Mouse (Mus musculus): Measurements from ENCODE around the gene Cuedc2. TPM values are rescaled to one million over a fixed set of nuclear protein-coding genes. Genes with fewer than 3 reads are reported as not detected.

The Cuedc2 gene
- total RNA-seq, 1 experiment = 75.1 TPM

GRCm38 (mm10) chr19:46290535-46291105, 47.9 kb downstream of the Cuedc2 start:
- H3K9ac ChIP-seq (ENCODE audit: insufficient read depth, low read depth, low read length, poor library complexity, severe bottlenecking) = no peak overlapping the region
- in situ Hi-C loops (cut with MboI; ENCODE audit: low sequenced_read_pairs in 2 of 2, unreplicated experiment in 2 of 2) = no loop called here

GRCm38 (mm10) chr19:46287566-46287965, 50.9 kb downstream of the Cuedc2 start:
- H3K9ac ChIP-seq (ENCODE audit: insufficient read depth, low read depth, low read length, poor library complexity, severe bottlenecking) = no peak overlapping the region
- H3K27ac ChIP-seq (ENCODE audit: insufficient read depth, low read depth, low read length, poor library complexity, severe bottlenecking) = no peak overlapping the region
- H3K9me3 ChIP-seq (ENCODE audit: control insufficient read depth, insufficient read depth, low read depth, low read length) = no peaks in the 10 kb centered on the region
- H3K36me3 ChIP-seq (ENCODE audit: control insufficient read depth, insufficient read depth, low read length, poor library complexity, severe bottlenecking) = peaks cover 15% of the 10 kb centered on the region; the same call in 1 of the 2 replicates
- TF ChIP-seq ZC3H11A (IDR thresholded peaks at IDR 0.05; ENCODE audit: borderline replicate concordance, low read depth, low read length) (no peak), CHD2 (IDR thresholded peaks at IDR 0.05; ENCODE audit: low read depth, low read length) (no peak), ZNF384 (IDR thresholded peaks at IDR 0.05; ENCODE audit: low read depth, low read length) (no peak), MAFK (IDR thresholded peaks at IDR 0.05; ENCODE audit: insufficient read depth, low read depth, low read length) (no peak), HCFC1 (IDR thresholded peaks at IDR 0.05; ENCODE audit: borderline replicate concordance, insufficient read depth, low read length) (no peak)
- DNase-seq (ENCODE audit: low read depth, low spot score) = no peak
- in situ Hi-C loops (cut with MboI; ENCODE audit: low sequenced_read_pairs in 2 of 2, unreplicated experiment in 2 of 2) = no loop called here
- no peak overlapping the region for H3K4me3 ChIP-seq (ENCODE audit: insufficient read depth in 1 of 2, low read depth in 1 of 2, low read length in 2 of 2, poor library complexity in 1 of 2, severe bottlenecking in 1 of 2)
- peaks cover 0 to 5% of the 10 kb centered on the region in 2 experiments; a peak in 1 of 4 replicates for H3K4me1 ChIP-seq (ENCODE audit: control insufficient read depth in 2 of 2, insufficient read depth in 2 of 2, low read length in 2 of 2, poor library complexity in 1 of 2)

More at GRCm38 (mm10) chr19:46290535-46291105, 47.9 kb downstream of the Cuedc2 start:
- no peaks in the 10 kb centered on the region for H3K36me3 ChIP-seq (ENCODE audit: control insufficient read depth, insufficient read depth, low read length, poor library complexity, severe bottlenecking)
- no peaks in the 10 kb centered on the region for H3K9me3 ChIP-seq (ENCODE audit: control insufficient read depth, insufficient read depth, low read depth, low read length)
- DNase-seq (ENCODE audit: low read depth, low spot score) = no peak
- H3K4me3 ChIP-seq (ENCODE audit: insufficient read depth in 1 of 2, low read depth in 1 of 2, low read length in 2 of 2, poor library complexity in 1 of 2, severe bottlenecking in 1 of 2) = no peak overlapping the region
- H3K27ac ChIP-seq (ENCODE audit: insufficient read depth, low read depth, low read length, poor library complexity, severe bottlenecking) = no peak overlapping the region
- 0 out of 4 replicates have a peak, but pooled peaks cover 0 to 2% of the 10 kb centered on the region in 2 experiments for H3K4me1 ChIP-seq (ENCODE audit: control insufficient read depth in 2 of 2, insufficient read depth in 2 of 2, low read length in 2 of 2, poor library complexity in 1 of 2)
- TF ChIP-seq MAFK (IDR thresholded peaks at IDR 0.05; ENCODE audit: insufficient read depth, low read depth, low read length) (no peak), HCFC1 (IDR thresholded peaks at IDR 0.05; ENCODE audit: borderline replicate concordance, insufficient read depth, low read length) (no peak), ZNF384 (IDR thresholded peaks at IDR 0.05; ENCODE audit: low read depth, low read length) (no peak), ZC3H11A (IDR thresholded peaks at IDR 0.05; ENCODE audit: borderline replicate concordance, low read depth, low read length) (no peak), CHD2 (IDR thresholded peaks at IDR 0.05; ENCODE audit: low read depth, low read length) (peak; percentile 98)

GRCm38 (mm10) chr19:46286926-46287325, 51.6 kb downstream of the Cuedc2 start:
- no peak overlapping the region for H3K4me3 ChIP-seq (ENCODE audit: insufficient read depth in 1 of 2, low read depth in 1 of 2, low read length in 2 of 2, poor library complexity in 1 of 2, severe bottlenecking in 1 of 2)
- in situ Hi-C loops (cut with MboI; ENCODE audit: low sequenced_read_pairs in 2 of 2, unreplicated experiment in 2 of 2) = no loop called here

GRCm38 (mm10) chr19:46286047-46286446, 52.5 kb downstream of the Cuedc2 start:
- Histone ChIP-seq H3K27ac (ENCODE audit: insufficient read depth, low read depth, low read length, poor library complexity, severe bottlenecking) (no peak overlapping the region), H3K9ac (ENCODE audit: insufficient read depth, low read depth, low read length, poor library complexity, severe bottlenecking) (no peak overlapping the region), H3K36me3 (ENCODE audit: control insufficient read depth, insufficient read depth, low read length, poor library complexity, severe bottlenecking) (peaks cover 15% of the 10 kb centered on the region; the same call in 1 of the 2 replicates), H3K4me1 (ENCODE audit: control insufficient read depth in 2 of 2, insufficient read depth in 2 of 2, low read length in 2 of 2, poor library complexity in 1 of 2) (peaks cover 0 to 5% of the 10 kb centered on the region in 2 experiments; a peak in 1 of 4 replicates), H3K9me3 (ENCODE audit: control insufficient read depth, insufficient read depth, low read depth, low read length) (no peaks in the 10 kb centered on the region), H3K4me3 (ENCODE audit: insufficient read depth in 1 of 2, low read depth in 1 of 2, low read length in 2 of 2, poor library complexity in 1 of 2, severe bottlenecking in 1 of 2) (no peak overlapping the region)
- TF ChIP-seq CHD2 (IDR thresholded peaks at IDR 0.05; ENCODE audit: low read depth, low read length) (no peak), ZNF384 (IDR thresholded peaks at IDR 0.05; ENCODE audit: low read depth, low read length) (no peak), HCFC1 (IDR thresholded peaks at IDR 0.05; ENCODE audit: borderline replicate concordance, insufficient read depth, low read length) (no peak), MAFK (IDR thresholded peaks at IDR 0.05; ENCODE audit: insufficient read depth, low read depth, low read length) (no peak), ZC3H11A (IDR thresholded peaks at IDR 0.05; ENCODE audit: borderline replicate concordance, low read depth, low read length) (no peak)
- no peak for DNase-seq (ENCODE audit: low read depth, low spot score)
- in situ Hi-C loops (cut with MboI; ENCODE audit: low sequenced_read_pairs in 2 of 2, unreplicated experiment in 2 of 2) = no loop called here

More at GRCm38 (mm10) chr19:46286926-46287325, 51.6 kb downstream of the Cuedc2 start:
- DNase-seq (ENCODE audit: low read depth, low spot score) = no peak
- Histone ChIP-seq H3K27ac (ENCODE audit: insufficient read depth, low read depth, low read length, poor library complexity, severe bottlenecking) (no peak overlapping the region), H3K9ac (ENCODE audit: insufficient read depth, low read depth, low read length, poor library complexity, severe bottlenecking) (no peak overlapping the region), H3K36me3 (ENCODE audit: control insufficient read depth, insufficient read depth, low read length, poor library complexity, severe bottlenecking) (peaks cover 15% of the 10 kb centered on the region; the same call in 1 of the 2 replicates), H3K4me1 (ENCODE audit: control insufficient read depth in 2 of 2, insufficient read depth in 2 of 2, low read length in 2 of 2, poor library complexity in 1 of 2) (peaks cover 0 to 5% of the 10 kb centered on the region in 2 experiments; a peak in 1 of 4 replicates), H3K9me3 (ENCODE audit: control insufficient read depth, insufficient read depth, low read depth, low read length) (no peaks in the 10 kb centered on the region)
- no peak for TF ChIP-seq MAFK (IDR thresholded peaks at IDR 0.05; ENCODE audit: insufficient read depth, low read depth, low read length)
